Mouse (Mus musculus) urinary bladder, postnatal 36 days (tissue): ENCODE measurements around the gene Ppm1b.

Experiments
- DNase-seq, 2 experiments: peaks; one replicate each; pipeline ENCODE4 v3.0.0; 2022; ENCODE audit warnings: low spot score in 2 of 2, mixed read lengths in 1 of 2

The Ppm1b gene

DNA sequence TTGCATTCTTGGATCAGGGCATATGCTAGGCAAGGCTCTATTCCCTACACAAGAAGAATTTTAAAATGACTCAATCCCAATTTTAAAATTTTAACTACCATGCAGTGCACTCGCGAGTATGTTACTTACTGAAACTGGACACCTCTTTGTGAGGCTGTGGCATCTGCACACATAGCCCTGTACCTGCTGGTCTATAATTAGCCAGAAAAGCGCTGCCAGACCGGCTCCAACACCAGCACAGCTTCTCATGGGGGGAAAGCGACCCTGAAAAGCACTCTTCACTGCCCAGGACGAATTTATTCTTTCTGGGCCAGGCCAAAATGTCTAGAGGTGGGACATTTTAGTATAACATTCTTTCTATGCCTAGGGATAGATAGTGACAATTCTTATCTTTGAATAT lies 114.1 kb downstream of the Ppm1b start:
- no peak for DNase-seq

DNA sequence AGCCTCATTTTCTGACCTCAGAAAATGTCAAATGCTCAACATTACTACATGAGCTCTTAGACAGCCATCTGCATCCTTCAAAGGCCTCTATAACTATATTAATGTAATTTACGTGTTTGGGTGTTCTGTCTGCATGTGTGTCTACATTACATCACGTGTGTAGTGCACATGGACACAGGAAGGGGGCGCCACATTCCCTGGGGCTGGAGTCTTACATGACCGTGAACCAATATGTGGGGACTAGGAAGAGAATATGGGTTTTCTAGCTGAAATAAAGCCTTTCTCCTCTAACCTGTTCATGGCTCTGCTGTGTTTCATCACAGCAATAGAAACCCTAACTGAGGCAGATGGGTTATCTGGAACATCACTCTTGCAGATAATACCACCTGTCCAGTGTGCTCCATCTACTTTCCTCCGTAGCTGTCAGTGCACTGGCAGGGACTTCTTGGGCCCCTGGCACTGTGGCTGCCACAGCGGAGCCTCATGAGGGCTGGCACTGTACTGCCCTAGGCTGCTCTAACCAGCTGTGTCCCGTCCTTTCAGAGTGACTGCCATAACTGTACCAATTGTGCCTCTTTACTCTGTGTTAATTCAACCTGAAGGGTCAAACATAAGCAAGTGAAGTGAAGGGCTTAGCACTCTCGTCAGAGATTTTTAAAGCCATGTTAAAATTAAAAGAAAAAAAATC lies 114.7 kb downstream of the Ppm1b start:
- no peak for DNase-seq

DNA sequence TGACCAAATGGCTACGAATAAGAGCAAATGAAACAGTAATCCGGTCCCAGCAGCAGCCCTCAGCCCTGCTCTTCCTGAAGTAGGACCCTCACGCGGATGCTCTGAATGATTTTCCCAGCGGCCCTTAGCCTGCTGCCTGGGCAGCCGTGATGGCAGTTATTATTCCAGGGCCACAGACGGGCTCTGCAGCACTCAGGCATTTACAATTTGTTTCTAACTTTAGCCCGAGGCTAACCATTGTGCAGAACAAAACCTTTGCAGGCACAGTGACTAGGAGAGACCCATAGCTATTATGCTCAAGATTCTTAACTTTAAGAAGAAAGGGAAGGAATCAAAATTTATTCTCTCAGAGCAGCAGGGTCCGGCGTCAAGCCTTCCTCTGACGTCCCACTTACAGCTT lies 115.8 kb downstream of the Ppm1b start:
- DNase-seq, result no peak

DNA sequence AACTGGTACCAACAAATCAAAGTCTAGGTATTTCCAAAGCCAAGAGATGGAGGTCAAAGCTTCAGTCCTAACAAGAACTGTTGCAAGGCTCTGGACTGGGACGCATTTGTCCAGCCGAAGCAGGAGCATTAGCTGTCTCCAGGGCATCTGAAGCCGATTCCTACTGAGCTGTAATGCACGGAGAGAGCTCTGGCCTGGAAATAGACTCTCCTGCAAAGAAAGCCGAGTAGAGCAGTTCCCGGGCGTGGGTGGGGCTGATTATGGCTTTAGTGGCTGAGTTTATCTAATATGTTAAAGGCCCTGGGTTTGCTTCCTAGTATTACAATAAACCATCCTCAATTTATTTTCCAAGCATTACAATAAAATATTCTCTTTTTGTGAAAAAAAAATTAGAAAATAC lies 116.7 kb downstream of the Ppm1b start:
- no peak for DNase-seq
